Mouse (Mus musculus) lung, postnatal 25 days (tissue): ENCODE measurements at regions not wholly inside any gene's neighbourhood (a gene's known extent, or its start where the extent isn't known, plus 50 kb on each side); places are given as distances from the start of the nearest gene placed in this dataset.

Source experiments
- DNase-seq: peaks from one replicate; pipeline ENCODE4 v3.0.0; 2022; ENCODE audit warnings: low spot score

DNA sequence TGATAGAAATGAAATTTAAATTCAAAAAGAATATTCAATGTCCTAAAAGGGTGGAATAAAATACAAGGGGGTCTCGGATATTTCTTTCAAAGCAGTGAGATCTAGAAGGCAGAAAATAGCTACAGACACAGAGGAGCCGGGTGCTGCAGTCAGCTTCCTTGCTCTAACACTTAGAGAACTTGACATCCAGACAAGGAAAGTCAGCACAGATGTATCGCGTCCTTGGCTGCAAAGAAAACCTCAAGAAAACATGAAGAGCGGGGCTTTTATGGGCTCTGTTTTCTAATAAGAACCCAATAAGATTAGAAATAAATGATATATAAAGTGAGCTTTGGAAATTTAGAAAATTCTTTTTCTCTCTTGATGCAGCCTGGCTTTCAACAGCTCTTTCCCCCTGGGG is 53.1 kb upstream of the Glis3 start:
- no peak for DNase-seq

- no peak for DNase-seq
Observed at GRCm38 (mm10) chr19:28733781-28734180, 53.9 kb upstream of the Glis3 start.

GRCm38 (mm10) chr19:28743176-28743793 is 63.4 kb upstream of the Glis3 start:
- peak; percentile 68 for DNase-seq

DNA sequence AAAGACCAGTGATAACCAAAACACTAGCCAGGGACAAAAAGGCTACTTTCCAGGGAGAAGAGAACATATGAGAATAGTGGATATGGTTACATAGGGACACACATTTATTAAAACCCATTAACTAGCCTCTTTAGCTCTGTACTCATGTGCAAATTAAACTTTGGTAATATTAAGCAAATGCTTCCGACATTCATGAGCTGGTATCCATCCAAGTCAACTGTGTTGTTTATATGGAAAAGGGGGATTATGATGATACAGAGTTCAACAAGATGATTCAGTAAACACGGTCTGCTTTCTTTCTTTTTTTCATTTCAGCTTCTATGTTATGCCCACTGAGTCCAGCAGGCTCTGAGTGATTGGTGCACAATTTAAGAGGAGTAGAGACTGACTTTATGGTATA is 65.2 kb upstream of the Glis3 start:
- no peak for DNase-seq

GRCm38 (mm10) chr19:28745534-28745933 is 65.7 kb upstream of the Glis3 start:
- peak; percentile 4 for DNase-seq

DNA sequence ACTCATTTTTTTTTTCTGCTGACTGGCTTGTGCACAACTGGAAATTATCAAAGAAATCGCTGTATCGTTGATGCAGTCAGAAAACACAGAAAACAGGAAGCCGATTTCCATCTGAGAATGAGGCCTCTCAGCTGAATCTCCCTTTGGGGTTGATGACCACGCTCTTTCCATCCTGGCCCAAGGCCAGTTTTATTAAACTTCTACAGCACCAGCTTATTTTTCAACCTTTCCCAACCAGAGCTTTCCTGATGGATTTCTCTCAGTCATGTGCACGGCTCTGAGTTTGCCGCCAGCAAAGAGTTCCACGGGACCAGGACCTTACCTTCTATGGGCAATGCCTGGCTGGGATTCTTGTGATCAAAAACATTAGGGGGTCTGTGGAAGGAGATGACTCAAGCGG is 71.2 kb upstream of the Glis3 start:
- no peak for DNase-seq

- peak; percentile 41 for DNase-seq
Observed at GRCm38 (mm10) chr19:28758854-28759253, 76.0 kb upstream of the Slc1a1 start.

- DNase-seq: peak; percentile 25
Observed at GRCm38 (mm10) chr19:28764795-28765360, 70.0 kb upstream of the Slc1a1 start.

- no peak for DNase-seq
Observed at GRCm38 (mm10) chr19:28768218-28768617, 66.6 kb upstream of the Slc1a1 start.

- DNase-seq: no peak
Observed at GRCm38 (mm10) chr19:28770419-28770818, 64.4 kb upstream of the Slc1a1 start.

DNA sequence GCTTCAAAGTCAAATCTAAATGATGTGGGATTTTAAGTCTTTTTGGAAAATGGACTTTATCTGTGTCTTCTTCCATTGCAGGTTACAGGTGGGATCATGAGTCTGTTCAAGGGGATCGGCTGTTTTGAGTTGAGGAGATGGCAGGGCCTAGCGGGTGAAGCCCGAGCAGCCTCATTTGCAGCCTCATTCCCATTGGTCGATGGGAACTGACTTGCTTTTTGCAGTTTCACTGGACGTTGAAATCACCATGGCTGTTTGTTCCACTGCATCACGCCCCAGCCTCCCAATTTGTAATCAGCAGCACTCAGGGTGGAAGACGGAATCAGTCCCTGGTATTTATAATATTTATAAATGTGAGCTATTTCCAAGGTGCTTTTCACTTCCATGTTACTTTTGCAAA is 63.0 kb upstream of the Slc1a1 start:
- no peak for DNase-seq

GRCm38 (mm10) chr19:28772840-28773570 is 61.8 kb upstream of the Slc1a1 start:
- peak; percentile 23 for DNase-seq

- DNase-seq: peak; percentile 65
Observed at GRCm38 (mm10) chr19:28776868-28777267, 58.0 kb upstream of the Slc1a1 start.

DNA sequence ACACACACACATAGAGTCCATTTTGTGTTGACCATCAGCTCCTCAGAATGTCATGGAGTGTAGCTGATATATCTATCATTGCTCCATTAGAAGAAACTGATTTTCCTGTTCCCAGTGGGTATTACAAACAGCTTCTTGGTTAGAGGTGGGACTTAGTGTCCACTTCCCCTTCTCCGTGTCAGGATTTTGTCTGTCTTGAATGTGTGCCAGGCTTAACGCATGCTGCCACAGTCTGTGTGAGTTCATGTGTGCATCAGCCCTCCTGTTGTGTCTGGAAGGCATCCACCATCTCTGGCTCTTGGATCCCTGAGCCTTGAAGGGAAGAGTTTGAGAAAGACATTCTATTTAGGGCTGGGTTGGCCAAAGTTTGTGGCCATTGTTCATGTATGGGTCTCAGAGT is 57.2 kb upstream of the Slc1a1 start:
- DNase-seq: no peak

DNA sequence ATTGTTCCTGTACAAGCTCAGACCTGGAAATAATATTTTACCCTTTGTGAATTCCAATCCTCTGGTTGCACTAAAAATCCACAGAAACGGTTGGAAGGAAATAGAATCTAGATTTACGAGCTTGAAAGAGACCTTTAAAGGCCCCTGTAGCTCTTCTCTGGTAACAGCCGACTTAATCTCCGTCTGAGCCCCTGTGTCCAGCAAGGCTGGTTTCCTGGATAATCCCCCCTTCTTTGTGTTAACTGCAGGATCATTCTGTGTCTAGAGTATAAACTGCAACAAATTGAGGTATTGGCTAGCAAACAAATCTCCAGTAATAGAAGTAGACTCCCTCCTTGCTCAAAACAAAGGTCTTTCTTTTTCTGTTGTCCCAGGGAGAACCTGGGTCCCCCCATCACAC is 56.5 kb upstream of the Slc1a1 start:
- no peak for DNase-seq

DNA sequence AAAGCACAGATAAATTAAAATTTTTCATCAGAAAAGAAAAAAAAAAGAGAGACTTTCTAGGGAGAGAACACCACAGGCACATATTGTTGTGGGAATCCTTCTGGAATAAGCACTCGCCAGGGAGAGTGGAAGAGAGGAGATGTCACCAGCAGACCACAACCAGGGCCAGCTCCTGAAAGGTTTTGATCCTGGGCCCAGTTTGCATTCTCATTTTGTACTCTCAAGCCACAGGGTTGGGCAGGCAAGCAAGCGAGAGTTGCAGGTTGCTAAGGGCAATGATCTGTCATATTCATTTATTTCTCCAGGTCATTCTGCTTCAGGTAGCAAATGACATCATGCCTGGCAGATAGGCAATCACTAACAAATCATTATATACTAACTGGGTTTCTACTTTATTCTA is 52.9 kb upstream of the Slc1a1 start:
- DNase-seq: no peak
